Mouse (Mus musculus) layer of hippocampus, adult 2 months (tissue): Measurements from ENCODE around the gene Tceal7. TPM values are rescaled to one million over a fixed set of nuclear protein-coding genes. Genes with fewer than 3 reads are reported as not detected.

ENCODE experiments used
- DNase-seq, 2 experiments: peaks; one replicate each; pipeline ENCODE4 v3.0.0; 2022; ENCODE audit warnings: low spot score in 2 of 2
- H3K27ac ChIP-seq: fragments of 200-600 bp; 2 replicates; pipeline ENCODE4 v1.8.1; 2022
- H3K4me3 ChIP-seq: fragments of 200-600 bp; 2 replicates; pipeline ENCODE4 v1.8.1; 2022; ENCODE audit warnings: mild to moderate bottlenecking
- CTCF ChIP-seq: fragments of 200-600 bp; conservative IDR thresholded peaks from 2 replicates; pipeline ENCODE4 v1.8.1; 2022; ENCODE audit warnings: antibody characterized with exemption, mild to moderate bottlenecking, moderate library complexity
- total RNA-seq, 2 experiments: library from RNA; stranded (reverse); gene quantifications; 2 replicates each; pipeline ENCODE4 v1.2.3; 2021

Tceal7 gene
- total RNA-seq, 2 experiments from 2014 or later = 2.1 to 2.4 TPM

GRCm38 (mm10) chrX:136204406-136204805 is 10.2 kb upstream of the Tceal7 start:
- TF ChIP-seq CTCF = no peak
- DNase-seq = no peak
- Histone ChIP-seq H3K27ac (no peak overlapping the region), H3K4me3 (no peak overlapping the region)

GRCm38 (mm10) chrX:136213396-136213795 is 1.2 kb upstream of the Tceal7 start:
- no peak overlapping the region for H3K27ac ChIP-seq
- H3K4me3 ChIP-seq = no peak overlapping the region
- DNase-seq = no peak
- no peak for TF ChIP-seq CTCF

- no peak overlapping the region for H3K27ac ChIP-seq
- no peak for TF ChIP-seq CTCF
- no peak overlapping the region for H3K4me3 ChIP-seq
- no peak for DNase-seq
Observed at GRCm38 (mm10) chrX:136216303-136216702, 1.7 kb downstream of the Tceal7 start.

GRCm38 (mm10) chrX:136223714-136224113 is 9.1 kb downstream of the Tceal7 start:
- H3K4me3 ChIP-seq = no peak overlapping the region
- TF ChIP-seq CTCF = no peak
- no peak for DNase-seq
- no peak overlapping the region for H3K27ac ChIP-seq

- TF ChIP-seq CTCF = no peak
Observed at GRCm38 (mm10) chrX:136227768-136228167, 13.2 kb downstream of the Tceal7 start.

GRCm38 (mm10) chrX:136238118-136238517 is 23.5 kb downstream of the Tceal7 start:
- Histone ChIP-seq H3K4me3 (no peak overlapping the region), H3K27ac (no peak overlapping the region)
- DNase-seq = peak in 1 of 2 experiments; percentile 40
- peak; percentile 81 for TF ChIP-seq CTCF

More at GRCm38 (mm10) chrX:136227768-136228167, 13.2 kb downstream of the Tceal7 start:
- H3K4me3 ChIP-seq = no peak overlapping the region
- no peak for DNase-seq
- H3K27ac ChIP-seq = no peak overlapping the region

- TF ChIP-seq CTCF = no peak
- no peak for DNase-seq
- Histone ChIP-seq H3K4me3 (no peak overlapping the region), H3K27ac (no peak overlapping the region)
Observed at GRCm38 (mm10) chrX:136243181-136243580, 28.6 kb downstream of the Tceal7 start.

- Histone ChIP-seq H3K27ac (peak within 1 kb of the TSS; percentile 85), H3K4me3 (peak within 1 kb of the TSS; percentile 67)
- DNase-seq = peak; percentile 55 to 70
- TF ChIP-seq CTCF = no peak
Observed at GRCm38 (mm10) chrX:136244574-136245229, 30.1 kb downstream of the Tceal7 start, which contains the start of gene Tceal9. TSS of gene Tceal9 (plus strand) at chrX:136245079.

- Histone ChIP-seq H3K27ac (peak overlapping the region; percentile 85), H3K4me3 (peak overlapping the region; percentile 67)
- DNase-seq = peak in 1 of 2 experiments; percentile 13
- no peak for TF ChIP-seq CTCF
Observed at GRCm38 (mm10) chrX:136245521-136246071, 31.0 kb downstream of the Tceal7 start.

GRCm38 (mm10) chrX:136248811-136249210 is 34.2 kb downstream of the Tceal7 start:
- Histone ChIP-seq H3K4me3 (no peak overlapping the region), H3K27ac (no peak overlapping the region)
- no peak for TF ChIP-seq CTCF
- DNase-seq = no peak

GRCm38 (mm10) chrX:136249671-136250070 is 35.1 kb downstream of the Tceal7 start:
- Histone ChIP-seq H3K27ac (no peak overlapping the region), H3K4me3 (no peak overlapping the region)
- no peak for TF ChIP-seq CTCF
- DNase-seq = no peak

- no peak overlapping the region for H3K4me3 ChIP-seq
- no peak for DNase-seq
- no peak overlapping the region for H3K27ac ChIP-seq
- no peak for TF ChIP-seq CTCF
Observed at GRCm38 (mm10) chrX:136252023-136252729, 37.6 kb downstream of the Tceal7 start.

GRCm38 (mm10) chrX:136267720-136268119 is 53.1 kb downstream of the Tceal7 start:
- DNase-seq = no peak
- H3K4me3 ChIP-seq = no peak overlapping the region
- TF ChIP-seq CTCF = no peak

More at GRCm38 (mm10) chrX:136267720-136268119, 53.1 kb downstream of the Tceal7 start:
- H3K27ac ChIP-seq = no peak overlapping the region
